Mouse (Mus musculus): Measurements from ENCODE around the gene Gm7247.

- no peak for TF ChIP-seq POLR2A (IDR thresholded peaks at IDR 0.05; ENCODE audit: insufficient read length, low read depth)
- TF ChIP-seq POLR2AphosphoS2 (IDR thresholded peaks at IDR 0.05; ENCODE audit: insufficient read length, low read depth) = no peak
- no peak for TF ChIP-seq E2F4 (IDR thresholded peaks at IDR 0.05; ENCODE audit: insufficient read depth)
- no peak for TF ChIP-seq MAX (IDR thresholded peaks at IDR 0.05; ENCODE audit: low read depth)
These were observed 62.3 kb downstream of the Gm7247 start for GRCm38 (mm10) chr14:51423885-51424284.

All from myocyte (in vitro differentiated cells).